Mouse (Mus musculus): ENCODE results near the gene Acsm2.
"Not testable (repeated sequence)": the region's sequence is repeated elsewhere in the genome, so short reads cannot be mapped to it uniquely, and the experiment has no call there.

Acsm2 gene

DNA sequence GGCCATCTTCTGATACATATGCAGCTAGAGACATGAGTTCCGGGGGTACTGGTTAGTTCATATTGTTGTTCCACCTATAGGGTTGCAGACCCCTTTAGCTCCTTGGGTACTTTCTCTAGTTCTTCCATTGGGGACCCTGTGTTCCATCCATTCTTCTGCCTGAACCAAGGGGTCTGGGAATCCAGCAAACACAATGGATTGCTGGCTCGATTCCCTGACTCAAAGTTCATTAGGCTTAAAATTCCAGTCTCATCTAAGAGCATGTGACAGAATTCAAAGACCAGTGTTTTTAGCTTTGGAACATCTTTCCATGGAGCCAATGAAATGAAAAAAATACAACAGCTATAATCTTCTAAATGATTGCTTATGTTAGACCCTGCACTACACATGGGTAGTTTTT, 8.3 kb downstream of the Acsm2 start:
- not testable (repeated sequence) for DNase-seq (ENCODE audit: low read depth, low spot score)

- no peak for DNase-seq (ENCODE audit: low read depth, low spot score)
Measured at GRCm38 (mm10) chr7:119594530-119595107, 40.5 kb downstream of the Acsm2 start.

GRCm38 (mm10) chr7:119595306-119595705, 41.2 kb downstream of the Acsm2 start:
- no peak for DNase-seq (ENCODE audit: low read depth, low spot score)

GRCm38 (mm10) chr7:119596536-119596935, 42.4 kb downstream of the Acsm2 start:
- DNase-seq (ENCODE audit: low read depth, low spot score), result no peak

- no peak for DNase-seq (ENCODE audit: low read depth, low spot score)
Measured at GRCm38 (mm10) chr7:119601195-119601953, 47.2 kb downstream of the Acsm2 start.

GRCm38 (mm10) chr7:119601954-119602317, 47.8 kb downstream of the Acsm2 start:
- no peak for DNase-seq (ENCODE audit: low read depth, low spot score)

DNA sequence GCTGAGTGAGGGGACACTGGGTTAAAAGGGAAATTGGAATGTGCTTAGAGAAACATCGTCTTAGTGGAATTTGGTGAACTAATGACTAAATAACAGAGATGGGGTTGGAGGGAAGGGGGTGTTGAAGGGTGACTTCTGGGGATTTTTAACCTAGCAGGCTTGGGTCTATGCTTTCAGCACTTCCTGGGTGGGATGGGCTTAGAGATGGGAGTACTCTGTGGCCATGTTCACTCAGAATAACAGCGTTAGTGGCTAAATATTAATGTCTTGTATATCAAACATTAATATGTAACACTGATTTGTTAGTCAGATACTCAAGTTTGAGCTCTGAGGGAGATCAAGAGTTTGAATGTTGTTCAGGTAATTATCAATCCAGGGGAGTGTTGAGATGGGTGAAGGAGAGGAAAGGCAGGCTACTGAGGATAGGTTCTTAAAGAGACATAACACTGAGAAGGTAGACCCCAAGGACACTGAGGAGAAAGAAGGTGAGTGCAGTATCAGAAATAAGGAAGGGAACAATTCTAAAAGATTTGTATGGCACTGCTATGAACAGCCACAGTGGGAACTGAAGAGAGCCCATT, 50.9 kb downstream of the Acsm2 start:
- no peak for DNase-seq (ENCODE audit: low read depth, low spot score)

DNA sequence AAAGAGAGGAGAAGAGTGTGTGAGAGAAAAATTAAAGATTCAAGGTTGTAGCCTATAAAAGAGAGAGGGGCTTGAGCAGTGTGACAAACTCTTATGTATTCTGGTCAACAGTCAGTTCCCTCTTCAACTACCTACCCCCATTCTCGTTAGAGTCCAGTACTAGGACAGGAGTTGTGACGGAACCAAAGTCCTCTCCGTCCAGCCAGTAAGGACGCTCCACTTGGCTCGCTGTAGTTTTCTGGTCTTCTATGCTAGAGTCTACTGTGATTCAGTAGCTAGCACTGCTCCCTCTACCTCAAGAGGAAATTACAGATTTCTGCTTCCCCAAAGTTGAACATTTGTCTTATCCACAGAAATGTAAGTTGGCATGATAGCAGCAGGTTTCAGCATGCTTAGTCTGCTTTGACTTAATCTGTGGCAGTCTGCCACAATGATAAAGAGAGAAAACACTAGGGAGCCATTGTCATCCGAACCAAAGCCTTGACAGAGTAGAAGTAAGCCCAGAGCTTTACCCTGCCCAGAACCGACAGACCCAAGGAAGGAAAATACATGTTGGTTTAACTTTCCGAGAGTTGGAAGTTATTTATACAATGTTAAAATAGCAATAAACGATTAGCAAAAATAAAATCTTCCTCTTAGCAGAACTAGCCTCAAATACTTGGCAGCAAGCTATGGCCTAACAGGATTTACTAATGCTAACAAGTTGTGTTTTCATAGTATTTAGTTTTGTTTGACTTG, 52.0 kb downstream of the Acsm2 start:
- no peak for DNase-seq (ENCODE audit: low read depth, low spot score)

GRCm38 (mm10) chr7:119606664-119607076, 52.5 kb downstream of the Acsm2 start, which contains the start of gene Acsm1:
Gene Acsm1 (plus strand): TSS chr7:119607026.
- DNase-seq (ENCODE audit: low read depth, low spot score), result no peak

- DNase-seq (ENCODE audit: low read depth, low spot score), result no peak
Measured at GRCm38 (mm10) chr7:119607796-119608515, 53.8 kb downstream of the Acsm2 start.

GRCm38 (mm10) chr7:119616531-119616930, 62.4 kb downstream of the Acsm2 start:
- no peak for DNase-seq (ENCODE audit: low read depth, low spot score)

- no peak for DNase-seq (ENCODE audit: low read depth, low spot score)
Measured at GRCm38 (mm10) chr7:119617593-119617992, 63.5 kb downstream of the Acsm2 start.

- no peak for DNase-seq (ENCODE audit: low read depth, low spot score)
Measured at GRCm38 (mm10) chr7:119618209-119618935, 64.2 kb downstream of the Acsm2 start.

DNA sequence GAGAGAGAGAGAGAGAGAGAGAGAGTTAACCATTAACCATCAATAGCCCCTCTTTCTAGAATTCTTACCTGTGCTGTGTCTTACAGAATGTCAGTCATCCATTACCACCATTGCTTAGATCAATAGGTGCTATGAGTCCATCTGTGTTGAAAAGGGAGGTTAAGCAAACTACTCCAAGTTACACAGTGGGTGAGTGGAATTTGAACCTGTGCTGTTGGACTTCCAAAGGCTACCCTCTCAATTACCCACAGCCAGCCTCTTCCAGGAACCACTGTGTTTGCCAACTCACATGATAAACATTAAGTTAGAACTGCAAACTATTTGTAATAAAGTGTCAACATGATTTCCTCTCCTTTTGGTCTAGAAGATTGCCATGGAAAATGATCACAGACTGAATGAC, 66.0 kb downstream of the Acsm2 start:
- DNase-seq (ENCODE audit: low read depth, low spot score), result no peak

DNA sequence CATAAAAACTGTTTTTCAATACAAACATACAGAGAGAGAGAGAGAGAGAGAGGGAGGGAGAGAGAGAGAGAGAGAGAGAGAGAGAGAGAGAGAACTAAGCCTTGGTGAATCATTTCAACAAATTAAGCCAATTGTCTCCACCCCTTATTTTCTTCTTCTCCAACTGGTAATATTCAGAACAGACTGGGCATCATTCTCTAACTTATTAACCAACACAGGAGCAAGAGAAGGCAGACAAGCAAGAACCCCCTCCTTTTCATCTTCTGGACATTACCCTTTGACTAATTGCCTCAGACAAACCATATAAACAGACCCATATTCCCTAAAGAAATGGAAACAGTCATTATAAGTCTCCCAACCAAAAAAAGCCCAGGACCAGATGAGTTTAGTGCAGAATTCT, 84.6 kb downstream of the Acsm2 start:
- DNase-seq (ENCODE audit: low read depth, low spot score), result no peak

GRCm38 (mm10) chr7:119642307-119642706, 88.2 kb downstream of the Acsm2 start:
- no peak for DNase-seq (ENCODE audit: low read depth, low spot score)

All from c-Kit-negative CD71-positive TER-119-positive erythroid progenitor cells, embryonic 14.5 days (primary cell).